Mouse (Mus musculus): ENCODE results near the gene Celf2.

The Celf2 gene

DNA sequence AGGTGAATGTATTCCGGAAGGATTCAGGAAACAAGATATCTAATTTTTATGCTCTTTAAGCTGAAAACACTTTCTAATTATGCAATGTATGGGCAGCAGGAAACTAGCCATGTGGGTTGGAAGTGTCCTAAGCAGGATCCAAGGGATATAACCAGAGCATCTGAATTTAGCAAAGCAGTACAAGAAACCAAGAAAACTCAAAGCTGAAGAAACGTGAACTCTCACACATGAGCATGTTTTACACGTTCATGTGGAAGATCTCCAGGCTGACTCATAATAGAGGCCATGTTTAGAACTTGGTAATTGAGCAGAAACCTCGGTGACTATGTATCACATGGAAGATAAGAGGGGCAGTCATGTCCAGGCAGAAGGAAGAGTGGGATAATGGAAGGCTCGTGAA, 120.1 kb downstream of the Celf2 start:
- peak; percentile 10 for DNase-seq (ENCODE audit: low read depth)

GRCm38 (mm10) chr2:7378736-7379135, 130.6 kb downstream of the Celf2 start:
- no peak for DNase-seq (ENCODE audit: low read depth)

GRCm38 (mm10) chr2:7377878-7378277, 131.5 kb downstream of the Celf2 start:
- DNase-seq (ENCODE audit: low read depth) = no peak

DNA sequence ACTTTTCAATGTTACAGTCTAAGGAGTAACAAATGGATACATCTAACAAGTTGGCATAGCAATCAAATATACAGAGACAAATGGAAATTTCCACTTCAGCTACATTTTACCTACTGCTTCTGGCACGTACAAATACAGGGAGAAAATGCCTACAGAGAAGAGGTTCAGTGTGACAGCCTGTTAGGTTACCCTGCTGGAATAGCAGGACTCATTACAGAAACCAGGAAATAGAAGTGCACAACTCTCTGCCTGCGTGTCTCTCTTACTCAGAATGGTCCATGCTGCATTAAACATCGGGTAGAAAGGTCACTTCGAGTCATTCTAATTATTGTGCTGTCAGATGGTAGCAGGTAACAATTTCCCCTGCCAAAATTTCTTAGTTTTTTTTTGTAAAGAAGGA, 141.6 kb downstream of the Celf2 start:
- no peak for DNase-seq (ENCODE audit: low read depth)

GRCm38 (mm10) chr2:7359557-7359956, 149.8 kb downstream of the Celf2 start:
- DNase-seq (ENCODE audit: low read depth) = no peak

GRCm38 (mm10) chr2:7358816-7359215, 150.5 kb downstream of the Celf2 start:
- DNase-seq (ENCODE audit: low read depth) = no peak

DNA sequence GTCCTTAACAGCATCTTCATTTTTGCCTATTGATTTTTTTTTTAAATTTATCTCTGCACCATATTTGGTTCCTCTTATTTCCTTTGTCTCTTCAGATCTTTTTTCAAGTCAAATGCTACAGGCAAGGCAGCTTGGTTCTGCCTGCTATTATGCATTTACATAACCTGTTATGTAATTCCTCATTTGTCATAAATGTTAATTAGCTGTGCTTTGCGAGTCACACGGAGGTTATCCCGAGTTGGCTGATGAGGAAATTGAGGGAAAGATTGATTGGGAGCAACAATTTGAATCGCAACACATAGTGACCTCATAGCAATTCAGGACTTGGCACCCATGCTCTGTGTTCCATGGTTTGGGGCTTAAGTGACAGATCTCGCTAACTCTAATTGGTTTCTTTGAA, 158.1 kb downstream of the Celf2 start:
- DNase-seq (ENCODE audit: low read depth) = no peak

GRCm38 (mm10) chr2:7346703-7347461, 162.5 kb downstream of the Celf2 start:
- no peak for DNase-seq (ENCODE audit: low read depth)

DNA sequence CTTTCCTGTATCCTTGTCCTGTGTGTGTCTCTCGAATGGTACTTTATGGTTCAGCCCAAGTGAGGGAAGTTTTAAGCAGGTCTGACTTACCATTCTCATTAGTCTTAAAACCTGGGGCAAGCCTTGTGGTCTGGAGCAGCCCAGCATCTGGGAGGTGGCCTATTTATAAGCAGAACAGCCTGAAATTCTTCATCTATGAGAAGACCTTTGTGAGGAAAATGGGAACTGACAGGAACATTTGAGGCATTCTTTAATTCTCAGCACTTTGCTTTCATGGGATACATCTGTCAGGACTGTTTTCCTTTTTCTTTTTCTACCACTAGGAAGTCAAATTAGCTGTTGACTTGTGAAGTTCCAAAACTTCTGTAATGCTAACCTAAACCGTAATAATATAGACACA, 164.4 kb downstream of the Celf2 start:
- peak; percentile 44 for DNase-seq (ENCODE audit: low read depth)

GRCm38 (mm10) chr2:7342911-7343478, 166.4 kb downstream of the Celf2 start:
- no peak for DNase-seq (ENCODE audit: low read depth)

DNA sequence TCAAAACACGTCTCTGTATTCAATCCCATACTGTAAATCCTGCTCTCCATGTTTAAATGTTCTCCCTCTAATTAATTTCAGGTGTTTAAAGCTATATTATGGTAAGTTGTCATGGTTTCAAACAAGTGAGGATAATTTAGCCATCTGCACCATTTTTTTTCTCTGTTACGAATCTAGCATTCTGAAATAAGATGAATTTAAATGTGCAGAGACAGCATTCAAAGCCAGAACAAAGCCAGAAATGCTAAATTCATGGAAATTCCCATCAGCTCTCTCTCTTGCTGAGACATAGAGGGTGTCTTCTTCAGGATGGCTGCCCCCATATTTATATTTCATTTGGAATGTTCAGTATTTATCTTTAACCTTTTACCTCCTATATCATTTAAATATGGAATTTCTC, 174.5 kb downstream of the Celf2 start:
- no peak for DNase-seq (ENCODE audit: low read depth)

DNA sequence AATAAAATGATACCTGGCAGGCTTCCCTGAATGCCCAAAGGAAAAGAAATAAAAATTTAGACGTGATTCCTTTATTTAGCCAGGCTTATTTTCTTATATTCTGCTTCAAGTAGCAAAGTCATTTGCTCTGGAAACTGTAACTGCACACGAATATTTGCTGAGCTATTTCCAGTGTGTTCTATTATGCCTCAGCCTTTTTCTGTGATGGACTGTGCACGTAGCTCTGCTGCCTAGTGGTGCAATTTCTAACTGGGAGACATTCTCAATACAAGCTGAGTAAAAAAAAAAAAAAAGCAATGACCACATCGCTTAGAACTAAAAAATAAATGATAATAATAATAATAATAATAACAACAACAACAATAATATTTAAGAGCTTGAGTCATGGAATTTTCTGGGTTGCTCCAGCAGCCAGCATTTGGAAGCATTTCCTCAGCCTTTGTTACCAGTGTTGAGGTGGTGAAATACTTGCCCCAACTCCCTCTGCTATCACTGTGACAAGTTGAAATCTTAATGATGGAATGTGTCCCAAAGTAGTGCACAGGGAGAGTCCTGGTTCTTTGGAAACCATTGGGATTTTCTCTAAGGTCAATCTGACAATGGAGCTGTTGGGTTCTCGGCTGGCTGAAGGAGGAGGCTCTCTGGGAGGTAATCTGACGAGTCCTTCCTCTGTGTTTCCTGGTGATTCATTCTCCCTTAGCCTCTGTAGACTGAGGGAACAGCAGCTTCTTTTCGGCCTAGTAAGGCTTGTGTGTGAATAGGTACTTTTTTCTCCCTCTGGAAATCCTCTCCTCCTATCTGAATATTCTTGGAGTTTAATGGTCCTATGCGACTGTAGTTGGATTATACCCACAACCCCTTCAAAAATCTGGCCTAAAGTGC, 181.1 kb downstream of the Celf2 start:
- no peak for DNase-seq (ENCODE audit: low read depth)

DNA sequence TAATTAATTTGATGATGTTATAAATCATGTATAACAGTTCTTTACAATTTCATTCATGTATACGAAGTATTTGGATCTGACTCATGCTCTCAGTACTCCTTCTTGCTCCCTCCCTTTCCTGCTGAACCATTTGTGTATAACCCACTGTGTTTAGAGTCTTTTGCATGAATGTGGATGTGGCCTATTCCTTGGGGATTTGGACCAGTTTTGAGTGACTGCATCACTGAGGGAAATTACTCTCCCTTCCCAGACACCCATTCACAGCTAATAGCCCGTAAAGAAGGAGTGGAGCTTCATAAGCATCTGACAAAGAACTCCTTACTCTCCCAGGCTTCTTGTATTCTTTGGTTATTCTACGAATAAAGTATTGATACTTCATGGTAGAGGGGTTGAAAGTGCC, 189.6 kb downstream of the Celf2 start:
- no peak for DNase-seq (ENCODE audit: low read depth)

DNA sequence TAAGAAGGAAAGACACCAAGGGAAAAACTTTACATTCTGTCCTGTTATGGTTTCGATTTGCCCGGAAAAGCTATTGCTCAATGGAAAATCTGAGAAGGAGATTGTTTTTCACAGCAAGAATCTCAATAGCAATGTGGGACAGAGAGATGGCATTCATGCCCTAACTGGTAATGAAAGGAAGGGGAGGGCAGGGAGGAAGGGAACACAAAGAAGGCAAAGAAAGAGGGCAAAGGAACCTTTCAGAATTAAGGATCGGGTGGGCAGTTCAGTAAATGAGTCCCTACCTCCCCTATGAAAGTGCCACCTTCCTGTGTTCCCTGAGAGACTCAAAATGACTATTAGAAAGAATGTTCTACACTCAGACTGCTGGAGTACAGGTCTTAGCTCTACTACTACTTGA, 197.6 kb downstream of the Celf2 start:
- no peak for DNase-seq (ENCODE audit: low read depth)

DNA sequence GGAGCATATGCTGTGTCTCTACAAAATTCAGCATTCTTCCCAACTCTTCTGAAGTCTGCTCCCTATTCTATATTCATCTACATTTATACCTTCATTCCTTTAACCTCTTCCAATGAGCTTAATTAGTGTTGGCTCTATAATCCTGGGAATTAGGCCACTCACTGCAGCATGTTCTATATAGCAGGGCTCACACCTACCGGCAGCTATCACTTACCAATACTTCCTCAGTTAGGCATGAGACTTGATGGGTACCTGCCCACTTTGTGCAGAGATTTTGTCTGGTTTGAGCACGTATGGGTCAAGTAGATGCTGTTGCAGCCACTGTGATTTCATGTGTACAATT, 198.6 kb downstream of the Celf2 start:
- no peak for DNase-seq (ENCODE audit: low read depth)

GRCm38 (mm10) chr2:7310129-7310839, 199.1 kb downstream of the Celf2 start:
- peak; percentile 11 for DNase-seq (ENCODE audit: low read depth)

DNA sequence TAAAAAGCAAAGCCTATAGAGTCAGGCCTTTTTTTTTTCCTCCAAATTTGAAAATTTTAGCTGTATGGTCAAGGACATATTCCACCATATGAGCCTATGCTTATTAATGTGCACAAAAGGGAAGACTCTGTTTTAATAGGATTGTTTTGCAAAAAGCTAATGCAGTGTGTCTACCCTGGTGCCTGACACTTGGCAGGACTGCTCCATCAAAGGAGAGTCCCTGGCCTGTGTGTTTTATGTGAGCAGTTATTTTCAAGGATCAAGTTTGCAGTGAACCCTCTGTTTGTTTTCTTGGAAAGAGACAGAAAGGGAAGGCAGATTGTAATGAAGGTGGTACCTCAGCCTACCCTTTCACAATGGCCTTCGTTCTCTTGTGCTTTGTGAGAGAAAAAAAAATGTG, 200.0 kb downstream of the Celf2 start:
- DNase-seq (ENCODE audit: low read depth) = no peak

DNA sequence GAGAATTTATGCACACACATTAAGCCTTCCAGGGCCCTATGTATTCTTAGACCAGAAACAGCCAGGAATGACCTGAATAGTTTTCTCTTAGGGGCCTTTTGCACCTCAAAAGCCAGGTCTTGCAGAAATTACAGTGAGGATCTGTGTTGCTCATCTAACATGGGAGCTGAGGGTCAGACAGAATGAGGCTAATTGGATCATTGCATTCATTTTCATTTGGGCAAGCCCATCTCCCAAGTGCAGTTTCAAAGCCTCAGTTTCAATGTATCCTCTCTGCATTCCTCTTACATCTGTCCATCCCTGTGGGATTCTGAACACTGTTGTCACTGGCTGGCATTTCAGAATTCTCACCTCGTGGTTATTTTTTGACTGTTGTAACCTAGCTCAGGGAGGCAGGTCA, 200.6 kb downstream of the Celf2 start:
- DNase-seq (ENCODE audit: low read depth) = no peak

DNA sequence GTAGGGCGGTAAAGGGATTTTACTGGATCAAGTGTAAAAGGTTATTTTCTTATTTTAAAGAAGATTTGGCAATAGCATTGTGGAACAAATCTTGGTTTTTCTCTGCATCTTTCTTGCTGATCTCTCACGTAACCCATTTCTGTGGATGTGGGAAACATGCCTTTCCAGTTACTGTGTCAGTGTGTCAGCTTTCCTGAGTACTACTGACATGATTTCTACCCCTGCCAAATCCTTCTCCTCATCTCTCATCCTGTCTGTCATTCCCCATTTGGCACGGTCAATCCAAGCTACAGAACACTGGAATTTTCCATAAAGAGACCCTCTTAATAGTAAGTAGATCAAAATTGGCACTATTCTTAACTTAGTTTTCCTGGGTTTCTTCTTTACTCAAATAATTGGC, 221.9 kb downstream of the Celf2 start:
- DNase-seq (ENCODE audit: low read depth) = peak; percentile 25

- DNase-seq (ENCODE audit: low read depth) = no peak
Observed at GRCm38 (mm10) chr2:7273214-7273613, 236.1 kb downstream of the Celf2 start.

- DNase-seq (ENCODE audit: low read depth) = no peak
Observed at GRCm38 (mm10) chr2:7270051-7270450, 239.3 kb downstream of the Celf2 start.

- DNase-seq (ENCODE audit: low read depth) = no peak
Observed at GRCm38 (mm10) chr2:7267166-7267565, 242.2 kb downstream of the Celf2 start.

All from fibroblast of lung, adult 2 months (primary cell).